Mouse (Mus musculus) B cell, adult 2 months (primary cell): ENCODE measurements around the gene U2af1.
A peak's percentile ranks its signal among the peaks of the same experiment; 100 is the strongest.
"Not testable (repeated sequence)": the region's sequence is repeated elsewhere in the genome, so short reads cannot be mapped to it uniquely, and the experiment has no call there.

ENCODE experiments used
- DNase-seq, 2 experiments: peaks; one replicate each; pipeline ENCODE4 v3.0.0; 2022

The U2af1 gene

GRCm38 (mm10) chr17:31613086-31613755 lies 45.5 kb downstream of the U2af1 start:
- no peak for DNase-seq

DNA sequence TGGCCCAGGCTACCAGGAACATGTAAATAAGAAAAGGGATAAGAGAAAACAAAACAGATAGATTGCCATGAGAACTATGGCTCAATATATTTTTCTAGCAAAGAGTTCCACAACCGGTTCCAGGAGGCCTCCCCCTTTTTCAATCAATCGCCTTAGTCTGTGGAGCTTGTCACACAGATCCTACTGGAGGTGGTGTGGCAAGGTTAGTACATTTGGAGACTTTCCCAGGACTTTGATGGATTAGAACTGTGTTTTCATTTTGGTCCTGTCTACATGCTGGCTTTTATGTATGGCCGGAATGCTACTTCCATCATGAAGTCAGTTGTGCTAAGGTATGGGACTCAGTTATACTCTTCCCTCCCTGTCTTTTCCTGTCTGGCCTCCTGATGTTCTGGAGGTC lies 48.8 kb downstream of the U2af1 start:
- DNase-seq: no peak

- DNase-seq: not testable (repeated sequence)
Observed at GRCm38 (mm10) chr17:31609173-31609572, 49.5 kb downstream of the U2af1 start.

DNA sequence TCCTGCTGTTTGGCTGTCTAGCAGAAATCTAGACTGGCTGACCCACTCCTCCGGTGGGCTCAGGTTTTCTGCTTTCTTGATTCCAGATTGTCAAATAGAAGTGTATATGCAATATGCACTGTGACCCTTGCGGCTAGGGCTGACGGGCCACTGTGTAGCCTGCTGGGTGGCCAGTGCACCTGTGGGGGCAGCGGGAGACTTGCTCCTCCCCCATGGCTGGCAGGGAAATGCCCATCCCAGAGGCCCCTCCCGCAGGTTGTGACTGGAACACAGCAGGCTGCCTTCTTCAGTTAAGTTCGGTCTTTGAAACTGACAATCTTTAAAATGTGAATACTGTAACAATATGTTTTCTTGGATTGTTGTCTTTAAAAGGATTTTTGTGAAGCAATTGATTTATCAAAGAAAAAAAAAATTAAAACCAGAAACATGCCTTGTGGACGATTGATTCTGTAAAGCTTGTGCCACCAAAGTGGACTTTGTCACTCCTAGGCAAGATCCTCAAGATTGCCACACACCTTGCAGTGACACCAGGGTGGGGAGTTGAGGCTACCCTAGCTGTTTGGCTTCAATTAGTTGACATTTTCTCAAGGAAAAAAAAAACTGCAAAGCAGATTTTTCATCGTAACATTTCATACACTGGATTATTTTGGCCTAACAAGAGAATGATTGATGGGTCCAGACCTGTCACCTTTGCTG lies 51.3 kb downstream of the U2af1 start:
- DNase-seq: no peak

DNA sequence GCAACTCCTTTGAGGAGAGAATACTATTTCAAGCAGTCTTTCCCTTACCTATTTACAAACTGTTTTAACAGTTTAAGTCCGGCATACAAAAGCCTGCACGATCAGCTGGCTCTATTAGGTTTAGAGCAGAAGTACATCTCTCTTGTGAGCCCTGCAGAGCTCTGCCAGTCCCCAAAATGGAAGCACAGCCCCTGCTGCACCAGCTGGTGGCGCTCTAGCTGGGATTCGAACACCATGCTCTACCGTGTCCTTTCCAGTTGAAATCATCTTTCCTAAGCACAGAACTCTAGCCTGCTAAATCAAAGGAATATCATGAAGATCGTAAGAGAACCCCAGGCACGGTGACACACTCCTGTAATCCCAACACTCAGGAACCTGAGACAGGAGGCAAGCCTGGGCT lies 52.3 kb downstream of the U2af1 start:
- DNase-seq: peak in 1 of 2 experiments; percentile 7

DNA sequence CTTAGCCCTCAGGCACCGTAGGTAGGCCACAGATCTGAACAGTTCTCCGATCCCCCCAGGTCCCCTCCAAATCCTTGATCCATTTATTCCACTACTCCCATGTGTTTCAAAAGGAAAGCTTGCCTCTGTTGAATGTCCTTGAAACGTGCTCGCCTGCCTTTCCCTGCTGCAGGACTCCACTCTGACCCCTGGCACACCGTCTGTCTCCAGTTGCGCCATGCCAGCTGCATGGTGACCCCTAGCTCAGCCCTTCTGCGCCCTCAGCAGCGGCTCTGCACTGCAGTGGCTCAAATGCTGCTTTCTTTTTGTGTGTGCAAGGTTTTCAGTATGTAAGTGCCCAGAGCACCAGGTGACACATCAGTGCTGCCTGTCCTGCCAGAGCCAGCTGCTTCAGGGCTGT lies 60.1 kb downstream of the U2af1 start:
- no peak for DNase-seq

- no peak for DNase-seq
Observed at GRCm38 (mm10) chr17:31597957-31598356, 60.7 kb downstream of the U2af1 start.
